ENCODE assay signal across 9 mouse cellular contexts in genomic region chr4:101458341-101458740, GRCm38 (mm10). TPM values are rescaled to one million over a fixed set of nuclear protein-coding genes. Genes with fewer than 3 reads are reported as not detected.
A peak's percentile ranks its signal among the peaks of the same experiment; 100 is the strongest.
DNase-seq lines count a peak whose midpoint lies in the region; ATAC-seq lines count a peak whose summit lies in the region.
"Had no signal": no experiment of that assay in that cellular context is flagged by ENCODE, and none has a peak within 500 bp of the region (broad histone marks: within the 10 kb centered on the region; RNA-seq: fewer than 3 reads in every experiment).

No protein-coding gene starts in this region.

- H3K4me1 ChIP-seq in embryonic facial prominence, embryonic 14.5 days (ENCODE audit: control insufficient read depth, insufficient read depth, low read length), result no peaks in the 10 kb centered on the region
- no peaks in the 10 kb centered on the region for H3K4me1 ChIP-seq in neural tube, embryonic 11.5 days (ENCODE audit: control insufficient read depth, insufficient read depth, low read length)

- H3K9ac ChIP-seq in embryonic facial prominence, embryonic 14.5 days (ENCODE audit: low read depth, low read length), result no peak overlapping the region
- no peak overlapping the region for H3K9ac ChIP-seq in neural tube, embryonic 11.5 days (ENCODE audit: low read length)

- no peak overlapping the region for H3K4me3 ChIP-seq in embryonic facial prominence, embryonic 14.5 days (ENCODE audit: low read depth, low read length)
- H3K4me3 ChIP-seq in neural tube, embryonic 11.5 days (ENCODE audit: low read depth, low read length), result no peak overlapping the region

- H3K27me3 ChIP-seq in embryonic facial prominence, embryonic 14.5 days (replicated peaks; ENCODE audit: control insufficient read depth, insufficient read depth, low read length), result no peaks in the 10 kb centered on the region
- H3K27me3 ChIP-seq in neural tube, embryonic 11.5 days (ENCODE audit: control insufficient read depth, insufficient read depth, low read length), result no peaks in the 10 kb centered on the region

- DNase-seq in urinary bladder, postnatal 25 days (ENCODE audit: low spot score), result peak; percentile 26
- DNase-seq in urinary bladder, adult 2 months (ENCODE audit: low spot score), result no peak
- peak; percentile 88 for DNase-seq in brain, adult 2 months (ENCODE audit: low read depth, low spot score)
- peak; percentile 54 for DNase-seq in embryonic facial prominence, embryonic 14.5 days (ENCODE audit: low spot score)
- DNase-seq in induced T-regulatory cell, adult 2 months (ENCODE audit: low read depth), result peak; percentile 65
- DNase-seq in left cerebral cortex, postnatal 14 days (ENCODE audit: low spot score in 2 of 2), result peak; percentile 70 to 75
- DNase-seq in neural tube, embryonic 11.5 days (ENCODE audit: low spot score), result peak; percentile 46

- ATAC-seq in embryonic facial prominence, embryonic 14.5 days (ENCODE audit: low read depth), result no peak
- no peak for ATAC-seq in neural tube, embryonic 11.5 days (ENCODE audit: insufficient read depth, low FRiP score, low TSS enrichment)
- ATAC-seq in activated CD4-positive, CD25-positive, alpha-beta regulatory T cell, adult 4 months, result no peak

- no peaks in the 10 kb centered on the region for H3K9me3 ChIP-seq in embryonic facial prominence, embryonic 14.5 days (ENCODE audit: control insufficient read depth, low read length)
- H3K9me3 ChIP-seq in neural tube, embryonic 11.5 days (ENCODE audit: control insufficient read depth, low read length), result no peaks in the 10 kb centered on the region

- peaks cover 10% of the 10 kb centered on the region; the same call in 1 of the 2 replicates for H3K36me3 ChIP-seq in embryonic facial prominence, embryonic 14.5 days (ENCODE audit: control insufficient read depth, insufficient read depth, low read length)
- H3K36me3 ChIP-seq in neural tube, embryonic 11.5 days (ENCODE audit: control insufficient read depth, insufficient read depth, low read length), result no peaks in the 10 kb centered on the region

- H3K4me2 ChIP-seq in embryonic facial prominence, embryonic 14.5 days (ENCODE audit: low read depth, low read length), result no peak overlapping the region
- no peak overlapping the region for H3K4me2 ChIP-seq in neural tube, embryonic 11.5 days (ENCODE audit: low read depth)

- WGBS in embryonic facial prominence, embryonic 14.5 days, result 51% methylated on average over 2 of the region's 2 CpGs
- 60% methylated on average over 2 of the region's 2 CpGs for WGBS in neural tube, embryonic 11.5 days

- intact Hi-C loops in left cerebral cortex, postnatal 14 days (cut with DNase I), result loop anchor here (5.0 kb wide), 1 partner anchor 66 kb away; no protein-coding TSS in a partner anchor

- H3K27ac ChIP-seq in embryonic facial prominence, embryonic 14.5 days (replicated peaks; ENCODE audit: low read depth, low read length), result no peak overlapping the region
- H3K27ac ChIP-seq in neural tube, embryonic 11.5 days (ENCODE audit: low read depth, low read length), result no peak overlapping the region

RNA-seq across cellular contexts. Expression of gene Dnajc6, which starts 38.1 kb away (rescaled TPM):
- 3.4 TPM in 2 replicates for polyA plus RNA-seq in urinary bladder, adult 2 months (2012; rRNA removed)
- polyA plus RNA-seq in embryonic facial prominence, embryonic 14.5 days (2014; fragmentation: Nextera tagmentation; extraction: Ambion mirVana), result 4.4 and 4.8 TPM in 2 replicates
- 100 to 1,000 TPM; 310 to 313 TPM for total RNA-seq in left cerebral cortex, postnatal 14 days (2021)
- 9.1 and 9.7 TPM in 2 replicates for polyA plus RNA-seq in neural tube, embryonic 11.5 days (2014; fragmentation: Nextera tagmentation; extraction: Ambion mirVana)
- polyA plus RNA-seq in activated CD4-positive, CD25-positive, alpha-beta regulatory T cell, adult 4 months (2017; shearing (Covaris generic)), result 1 to 10 TPM; 1.8 to 1.9 TPM
- total RNA-seq: neutrophil, adult 5-6 weeks had no signal

RNA-seq across cellular contexts. Expression of gene Ak4, which starts 39.3 kb away (rescaled TPM):
- polyA plus RNA-seq in urinary bladder, adult 2 months (2012; rRNA removed), result 9.5 and 9.8 TPM in 2 replicates
- 5.0 and 6.7 TPM in 2 replicates for polyA plus RNA-seq in embryonic facial prominence, embryonic 14.5 days (2014; fragmentation: Nextera tagmentation; extraction: Ambion mirVana)
- 10 to 100 TPM; 25.3 to 27.9 TPM for total RNA-seq in left cerebral cortex, postnatal 14 days (2021)
- 7.8 and 11.6 TPM in 2 replicates for polyA plus RNA-seq in neural tube, embryonic 11.5 days (2014; fragmentation: Nextera tagmentation; extraction: Ambion mirVana)
- under 1 TPM in 1 of 2 experiments, not detected in 1; 0.59 TPM for polyA plus RNA-seq in activated CD4-positive, CD25-positive, alpha-beta regulatory T cell, adult 4 months (2017; shearing (Covaris generic))
